Mouse (Mus musculus): ENCODE measurements around the gene Kcnq2.

DNA sequence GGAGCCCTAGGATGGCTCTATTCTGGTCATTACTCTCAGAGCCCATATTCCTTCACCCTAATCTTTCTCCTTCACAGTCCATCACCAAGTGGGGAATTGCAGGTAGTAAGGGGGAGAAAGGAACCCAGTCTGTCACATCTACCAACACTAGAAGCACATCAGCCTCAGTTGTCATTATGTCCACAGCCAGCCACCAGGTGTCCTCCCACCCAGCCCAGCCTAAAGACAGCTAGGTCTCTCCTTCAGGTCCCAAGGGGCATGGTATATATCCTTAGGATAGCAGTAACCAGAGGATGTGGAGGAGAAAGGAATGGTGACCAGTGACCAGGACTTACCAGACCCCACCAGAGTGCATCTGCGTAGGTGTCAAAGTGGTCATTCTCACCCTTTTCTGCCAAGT, 23.4 kb downstream of the Kcnq2 start:
- TF ChIP-seq UBTF (IDR thresholded peaks at IDR 0.05; ENCODE audit: borderline replicate concordance, insufficient read depth, low read depth, low read length): no peak
- no peak for TF ChIP-seq KAT2A (conservative IDR thresholded peaks at IDR 0.05; ENCODE audit: low read depth, low read length)
- TF ChIP-seq MEF2A (IDR thresholded peaks at IDR 0.05; ENCODE audit: extremely low read depth, insufficient replicate concordance, low read depth, low read length, poor library complexity, severe bottlenecking): no peak
- no peak for TF ChIP-seq JUND (IDR thresholded peaks at IDR 0.05; ENCODE audit: low read depth, low read length)
